Mouse (Mus musculus) forebrain, embryonic 14.5 days (tissue): ENCODE data around the gene Tprgl. TPM values are rescaled to one million over a fixed set of nuclear protein-coding genes. Genes with fewer than 3 reads are reported as not detected.

Experiments used
- ATAC-seq: fragments of 200-750 bp; cut with Nextera tagmentation; 2 replicates; pipeline ENCODE4 v1.8.0; 2017; ENCODE audit warnings: mild to moderate bottlenecking, moderate library complexity
- DNase-seq: peaks from one replicate; pipeline ENCODE4 v3.0.0-alpha.2; 2015; ENCODE audit warnings: low spot score
- H3K27ac ChIP-seq: fragments of 300-500 bp; sonication (generic); 2 replicates; pipeline ENCODE4 v1.5.1; 2014; ENCODE audit warnings: low read depth, mild to moderate bottlenecking, control low read depth, low read length, moderate library complexity
- H3K27me3 ChIP-seq: fragments of 300-500 bp; sonication (generic); replicated peaks from 2 replicates; pipeline ENCODE4 v1.6.1; 2014; ENCODE audit warnings: low read length, control low read depth, mixed read lengths; ENCODE audit not compliant: control insufficient read depth, insufficient read depth
- H3K36me3 ChIP-seq: fragments of 300-500 bp; sonication (generic); 2 replicates; pipeline ENCODE4 v1.6.1; 2014; ENCODE audit warnings: low read length, control low read depth; ENCODE audit not compliant: control insufficient read depth, insufficient read depth
- H3K4me1 ChIP-seq: fragments of 300-500 bp; sonication (generic); 2 replicates; pipeline ENCODE4 v1.6.1; 2014; ENCODE audit warnings: antibody characterized with exemption, low read length, control low read depth; ENCODE audit not compliant: control insufficient read depth, insufficient read depth
- H3K4me2 ChIP-seq: fragments of 300-500 bp; sonication (generic); 2 replicates; pipeline ENCODE4 v1.6.1; 2014; ENCODE audit warnings: mild to moderate bottlenecking, control low read depth, low read length
- H3K4me3 ChIP-seq: fragments of 300-500 bp; sonication (generic); 2 replicates; pipeline ENCODE4 v1.5.1; 2014; ENCODE audit warnings: low read depth, low read length, control low read depth
- H3K9ac ChIP-seq: fragments of 300-500 bp; sonication (generic); 2 replicates; pipeline ENCODE4 v1.6.1; 2014; ENCODE audit warnings: mild to moderate bottlenecking, low read length, control low read depth, moderate library complexity
- H3K9me3 ChIP-seq: fragments of 300-500 bp; sonication (generic); replicated peaks from 2 replicates; pipeline ENCODE4 v1.6.1; 2016; ENCODE audit warnings: low read length, control low read depth, mixed read lengths; ENCODE audit not compliant: control insufficient read depth
- WGBS: fragments of 180-500 bp; shearing (Covaris S2); extraction: QIAGEN DNeasy Blood & Tissue Kit; methylation state at CpG from one replicate; pipeline ENCODE4 v1.1.7; 2014; 5-methylcytosine and 5-hydroxymethylcytosine counted together
- polyA plus RNA-seq: library from polyadenylated mRNA; unstranded; fragments of >200 nt; fragmentation: Nextera tagmentation; extraction: Ambion mirVana; gene quantifications from 2 replicates; pipeline ENCODE4 v1.2.1, GENCODE M21; 2014

Gene Tprgl
- polyA plus RNA-seq, 1 experiment from 2014 or later, result 184 TPM

- no peak for ATAC-seq
- 76% methylated on average over 11 of the region's 11 CpGs for WGBS
- H3K27ac ChIP-seq, result no peak overlapping the region
- no peaks in the 10 kb centered on the region for H3K4me1 ChIP-seq
- no peaks in the 10 kb centered on the region for H3K27me3 ChIP-seq
- DNase-seq, result no peak
- H3K9ac ChIP-seq, result no peak overlapping the region
- H3K4me3 ChIP-seq, result no peak overlapping the region
- peaks cover 90% of the 10 kb centered on the region for H3K36me3 ChIP-seq
- H3K9me3 ChIP-seq, result no peaks in the 10 kb centered on the region
- H3K4me2 ChIP-seq, result no peak overlapping the region
Observed at GRCm38 (mm10) chr4:154154104-154154503, 6.4 kb downstream of the Tprgl start.

- ATAC-seq, result no peak
- H3K27me3 ChIP-seq, result peaks cover 4% of the 10 kb centered on the region; the same call in 1 of the 2 replicates
- peaks cover 46% of the 10 kb centered on the region for H3K36me3 ChIP-seq
- H3K4me1 ChIP-seq, result peaks cover 7% of the 10 kb centered on the region
- 89% methylated on average over 10 of the region's 10 CpGs for WGBS
- H3K4me3 ChIP-seq, result no peak overlapping the region
- no peak overlapping the region for H3K27ac ChIP-seq
- DNase-seq, result no peak
- H3K9ac ChIP-seq, result no peak overlapping the region
- no peaks in the 10 kb centered on the region for H3K9me3 ChIP-seq
- no peak overlapping the region for H3K4me2 ChIP-seq
Observed at GRCm38 (mm10) chr4:154146342-154146741, 14.1 kb downstream of the Tprgl start.

GRCm38 (mm10) chr4:154144712-154145111, 15.8 kb downstream of the Tprgl start:
- H3K4me3 ChIP-seq, result no peak overlapping the region
- peaks cover 19% of the 10 kb centered on the region for H3K27me3 ChIP-seq
- no peak overlapping the region for H3K9ac ChIP-seq
- no peaks in the 10 kb centered on the region for H3K9me3 ChIP-seq
- peaks cover 31% of the 10 kb centered on the region for H3K36me3 ChIP-seq
- DNase-seq, result no peak
- H3K4me2 ChIP-seq, result no peak overlapping the region
- ATAC-seq, result no peak
- WGBS, result 81% methylated on average over 3 of the region's 3 CpGs
- H3K27ac ChIP-seq, result no peak overlapping the region
- peaks cover 12% of the 10 kb centered on the region for H3K4me1 ChIP-seq

GRCm38 (mm10) chr4:154142211-154143040, 18.0 kb downstream of the Tprgl start, which contains the start of gene Wrap73:
Gene Wrap73 (plus strand): TSS chr4:154142372.
- Histone ChIP-seq H3K4me3 (peak within 1 kb of the TSS; percentile 76), H3K9ac (peak within 1 kb of the TSS; percentile 79), H3K27me3 (peaks cover 39% of the 10 kb centered on the region), H3K4me1 (peaks cover 12% of the 10 kb centered on the region), H3K27ac (peak within 1 kb of the TSS; percentile 58; the same call in 1 of the 2 replicates), H3K4me2 (peak within 1 kb of the TSS; percentile 83), H3K36me3 (peaks cover 16% of the 10 kb centered on the region), H3K9me3 (no peaks in the 10 kb centered on the region)
- WGBS, result 2% methylated on average over 49 of the region's 49 CpGs
- DNase-seq (peak; percentile 96), ATAC-seq (peak; percentile 96)

- H3K27ac ChIP-seq, result no peak overlapping the region
- peak overlapping the region; percentile 40 for H3K4me3 ChIP-seq
- ATAC-seq, result no peak
- peaks cover 7% of the 10 kb centered on the region; the same call in 1 of the 2 replicates for H3K36me3 ChIP-seq
- H3K4me1 ChIP-seq, result peaks cover 12% of the 10 kb centered on the region
- H3K9ac ChIP-seq, result no peak overlapping the region
- peaks cover 44% of the 10 kb centered on the region for H3K27me3 ChIP-seq
- no peak for DNase-seq
- peak overlapping the region; percentile 83 for H3K4me2 ChIP-seq
- no peaks in the 10 kb centered on the region for H3K9me3 ChIP-seq
- 2% methylated on average over 42 of the region's 42 CpGs for WGBS
Observed at GRCm38 (mm10) chr4:154141009-154141867, 19.2 kb downstream of the Tprgl start.

- H3K36me3 ChIP-seq, result 0 out of 2 replicates have a peak, but pooled peaks cover 3% of the 10 kb centered on the region
- peaks cover 48% of the 10 kb centered on the region for H3K27me3 ChIP-seq
- H3K4me2 ChIP-seq, result peak overlapping the region; percentile 75
- ATAC-seq (no peak), DNase-seq (no peak)
- H3K4me3 ChIP-seq, result peak overlapping the region; percentile 40
- no peaks in the 10 kb centered on the region for H3K9me3 ChIP-seq
- peaks cover 12% of the 10 kb centered on the region for H3K4me1 ChIP-seq
- WGBS, result 1% methylated on average over 44 of the region's 46 CpGs
- no peak overlapping the region for H3K27ac ChIP-seq
- H3K9ac ChIP-seq, result peak overlapping the region; percentile 63
Observed at GRCm38 (mm10) chr4:154140213-154141008, 20.1 kb downstream of the Tprgl start.

GRCm38 (mm10) chr4:154140182-154140212, 20.5 kb downstream of the Tprgl start, which contains the start of gene Trp73:
Gene Trp73 (minus strand): TSS chr4:154140208.
- H3K4me2 ChIP-seq, result peak within 1 kb of the TSS; percentile 83
- no peak within 1 kb of the TSS for H3K27ac ChIP-seq
- no CpG with 5 or more reads among the region's 4 CpGs for WGBS
- peaks cover 12% of the 10 kb centered on the region for H3K4me1 ChIP-seq
- peaks cover 48% of the 10 kb centered on the region for H3K27me3 ChIP-seq
- no peaks in the 10 kb centered on the region for H3K36me3 ChIP-seq
- ATAC-seq, result no peak
- H3K9me3 ChIP-seq, result no peaks in the 10 kb centered on the region
- no peak for DNase-seq
- H3K9ac ChIP-seq, result peak within 1 kb of the TSS; percentile 63
- peak within 1 kb of the TSS; percentile 40 for H3K4me3 ChIP-seq

GRCm38 (mm10) chr4:154139671-154140181, 20.7 kb downstream of the Tprgl start:
- Histone ChIP-seq H3K36me3 (no peaks in the 10 kb centered on the region), H3K9ac (peak overlapping the region; percentile 63), H3K4me2 (peak overlapping the region; percentile 75), H3K9me3 (no peaks in the 10 kb centered on the region), H3K4me1 (peaks cover 12% of the 10 kb centered on the region), H3K27me3 (peaks cover 48% of the 10 kb centered on the region), H3K4me3 (peak overlapping the region; percentile 40), H3K27ac (no peak overlapping the region)
- under 1% methylated on average over 44 of the region's 59 CpGs for WGBS
- DNase-seq (peak; percentile 40), ATAC-seq (0 out of 2 replicates have a peak, but pooled peaks have one; percentile 15)
